Mouse (Mus musculus): ENCODE measurements at regions not wholly inside any gene's neighbourhood (a gene's known extent, or its start where the extent isn't known, plus 50 kb on each side); places are given as distances from the start of the nearest gene placed in this dataset.
A peak's percentile ranks its signal among the peaks of the same experiment; 100 is the strongest.
"Not testable (repeated sequence)": the region's sequence is repeated elsewhere in the genome, so short reads cannot be mapped to it uniquely, and the experiment has no call there.

DNA sequence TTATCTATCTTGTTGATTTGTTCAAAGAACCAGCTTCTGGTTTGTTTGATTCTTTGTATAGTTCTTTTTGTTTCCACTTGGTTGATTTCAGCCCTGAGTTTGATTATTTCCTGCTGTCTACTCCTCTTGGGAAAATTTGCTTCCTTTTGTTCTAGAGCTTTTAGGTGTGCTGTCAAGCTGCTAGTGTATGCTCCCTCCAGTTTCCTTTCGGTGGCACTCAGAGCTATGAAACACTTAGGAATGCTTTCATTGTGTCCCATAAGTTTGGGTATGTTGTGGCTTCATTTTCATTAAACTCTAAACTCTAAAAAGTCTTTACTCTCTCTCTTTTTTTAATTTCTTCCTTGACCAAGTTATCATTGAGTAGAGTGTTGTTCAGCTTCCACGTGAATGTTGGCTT lies 204.0 kb downstream of the Gm31371 start:
- not testable (repeated sequence) for H3K9ac ChIP-seq (replicated peaks; ENCODE audit: low read depth); H3K9me3 ChIP-seq (ENCODE audit: low read length); H3K4me3 ChIP-seq (ENCODE audit: low read depth, low read length); ATAC-seq; H3K4me2 ChIP-seq (replicated peaks; ENCODE audit: low read depth, low read length); H3K27ac ChIP-seq (ENCODE audit: low read length); H3K36me3 ChIP-seq (ENCODE audit: insufficient read depth, low read length); H3K27me3 ChIP-seq (replicated peaks; ENCODE audit: insufficient read depth, low read length); H3K4me1 ChIP-seq (ENCODE audit: insufficient read depth, low read depth, low read length); DNase-seq (ENCODE audit: low spot score)
- WGBS, result 77% methylated on average over 1 of the region's 2 CpGs

DNA sequence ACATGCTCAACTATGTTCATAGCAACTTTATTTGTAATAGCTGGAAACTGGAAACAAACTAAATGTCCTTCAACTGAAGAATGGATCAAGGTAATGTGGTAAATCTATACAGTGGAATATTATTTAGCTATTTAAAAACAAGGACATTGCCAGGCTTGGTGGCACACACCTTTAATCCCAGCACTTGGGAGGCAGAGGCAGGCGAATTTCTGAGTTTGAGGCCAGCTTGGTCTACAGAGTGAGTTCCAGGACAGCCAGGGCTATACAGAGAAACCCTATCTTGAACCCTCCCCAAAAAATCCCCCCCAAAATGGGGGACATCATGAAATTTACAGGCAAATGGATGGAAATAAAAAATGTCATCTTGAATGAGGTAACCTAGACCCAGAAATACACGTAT lies 213.6 kb downstream of the Gm31371 start:
- not testable (repeated sequence) for H3K27me3 ChIP-seq (replicated peaks; ENCODE audit: insufficient read depth, low read length); H3K4me3 ChIP-seq (ENCODE audit: low read depth, low read length); H3K9ac ChIP-seq (replicated peaks; ENCODE audit: low read depth); H3K36me3 ChIP-seq (ENCODE audit: insufficient read depth, low read length); H3K9me3 ChIP-seq (ENCODE audit: low read length); ATAC-seq; H3K27ac ChIP-seq (ENCODE audit: low read length); H3K4me1 ChIP-seq (ENCODE audit: insufficient read depth, low read depth, low read length); H3K4me2 ChIP-seq (replicated peaks; ENCODE audit: low read depth, low read length); DNase-seq (ENCODE audit: low spot score)
- WGBS, result 72% methylated on average over 2 of the region's 2 CpGs

DNA sequence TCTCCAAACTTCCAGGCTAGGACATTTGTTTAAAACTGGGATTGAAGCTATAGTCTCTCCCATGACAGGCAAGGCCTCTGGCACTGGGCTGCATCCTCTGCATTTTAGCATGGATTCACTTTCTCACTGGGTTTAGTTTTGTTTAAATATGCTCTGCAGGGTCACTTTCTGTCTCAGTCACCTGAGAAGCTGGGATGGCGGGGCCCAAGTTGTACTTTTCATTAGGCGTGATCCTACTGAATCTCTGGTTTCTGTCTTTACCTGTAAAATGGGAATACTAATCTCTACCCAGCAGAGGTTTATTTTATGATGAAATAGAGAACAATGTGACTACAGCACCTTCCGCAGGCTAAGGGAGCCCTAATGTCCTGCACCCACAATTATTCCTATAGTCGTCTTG lies 216.4 kb downstream of the Gm31371 start:
- WGBS, result 77% methylated on average over 4 of the region's 4 CpGs
- ATAC-seq; H3K36me3 ChIP-seq (ENCODE audit: insufficient read depth, low read length); H3K27ac ChIP-seq (ENCODE audit: low read length); DNase-seq (ENCODE audit: low spot score); H3K4me2 ChIP-seq (replicated peaks; ENCODE audit: low read depth, low read length); H3K4me1 ChIP-seq (ENCODE audit: insufficient read depth, low read depth, low read length); H3K27me3 ChIP-seq (replicated peaks; ENCODE audit: insufficient read depth, low read length); H3K9me3 ChIP-seq (ENCODE audit: low read length); H3K4me3 ChIP-seq (ENCODE audit: low read depth, low read length); H3K9ac ChIP-seq (replicated peaks; ENCODE audit: low read depth): not testable (repeated sequence)

DNA sequence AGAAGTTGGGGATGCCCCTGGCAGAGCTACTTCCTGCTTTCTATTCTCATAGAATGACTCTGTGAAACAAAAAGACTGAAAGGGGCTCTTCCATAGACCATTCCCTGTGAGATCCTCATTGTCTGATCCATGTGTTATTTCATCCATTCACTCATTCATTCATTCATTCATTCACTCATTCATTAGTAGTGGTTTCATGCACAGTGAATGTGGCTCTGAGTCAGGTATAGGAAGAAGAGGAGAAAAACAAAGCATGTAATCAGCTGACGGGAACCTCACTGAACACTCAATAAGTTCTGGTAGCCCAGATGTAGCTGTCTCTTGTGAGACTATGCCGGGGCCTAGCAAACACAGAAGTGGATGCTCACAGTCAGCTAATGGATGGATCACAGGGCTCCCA lies 217.0 kb downstream of the Gm31371 start:
- 90% methylated on average over 2 of the region's 2 CpGs for WGBS
- H3K27me3 ChIP-seq (replicated peaks; ENCODE audit: insufficient read depth, low read length); H3K9me3 ChIP-seq (ENCODE audit: low read length); H3K36me3 ChIP-seq (ENCODE audit: insufficient read depth, low read length); H3K27ac ChIP-seq (ENCODE audit: low read length); H3K4me2 ChIP-seq (replicated peaks; ENCODE audit: low read depth, low read length); H3K9ac ChIP-seq (replicated peaks; ENCODE audit: low read depth); ATAC-seq; H3K4me1 ChIP-seq (ENCODE audit: insufficient read depth, low read depth, low read length); DNase-seq (ENCODE audit: low spot score); H3K4me3 ChIP-seq (ENCODE audit: low read depth, low read length): not testable (repeated sequence)

DNA sequence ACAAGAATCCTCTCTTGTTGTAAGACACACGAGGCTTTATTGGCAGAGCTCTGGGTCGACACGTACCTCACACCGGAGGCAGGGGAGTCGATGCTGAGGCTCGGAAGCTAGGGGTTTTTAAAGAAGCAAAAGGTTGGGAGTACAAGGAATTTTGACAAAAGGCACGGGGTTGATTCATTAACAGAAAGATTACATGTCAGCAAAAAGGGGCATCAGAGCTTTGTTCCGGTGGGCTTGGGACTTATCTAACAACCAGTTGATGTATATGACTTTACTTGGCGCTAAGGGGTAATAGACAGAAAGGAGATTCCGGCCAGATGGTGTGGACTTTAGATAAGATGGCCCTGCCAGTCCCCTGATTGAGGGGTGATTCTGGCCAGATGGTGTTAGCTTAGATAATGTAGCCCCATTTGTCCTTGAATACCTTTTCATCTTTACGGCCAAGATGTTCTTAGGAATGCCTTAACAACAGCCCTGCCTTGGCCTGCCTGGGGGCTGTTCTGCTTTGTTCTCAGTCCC lies 218.3 kb downstream of the Gm31371 start:
- H3K9me3 ChIP-seq (ENCODE audit: low read length); H3K27ac ChIP-seq (ENCODE audit: low read length); H3K4me1 ChIP-seq (ENCODE audit: insufficient read depth, low read depth, low read length); DNase-seq (ENCODE audit: low spot score); H3K4me3 ChIP-seq (ENCODE audit: low read depth, low read length); ATAC-seq; H3K36me3 ChIP-seq (ENCODE audit: insufficient read depth, low read length); H3K4me2 ChIP-seq (replicated peaks; ENCODE audit: low read depth, low read length); H3K27me3 ChIP-seq (replicated peaks; ENCODE audit: insufficient read depth, low read length); H3K9ac ChIP-seq (replicated peaks; ENCODE audit: low read depth): not testable (repeated sequence)
- WGBS, result 92% methylated on average over 8 of the region's 11 CpGs

DNA sequence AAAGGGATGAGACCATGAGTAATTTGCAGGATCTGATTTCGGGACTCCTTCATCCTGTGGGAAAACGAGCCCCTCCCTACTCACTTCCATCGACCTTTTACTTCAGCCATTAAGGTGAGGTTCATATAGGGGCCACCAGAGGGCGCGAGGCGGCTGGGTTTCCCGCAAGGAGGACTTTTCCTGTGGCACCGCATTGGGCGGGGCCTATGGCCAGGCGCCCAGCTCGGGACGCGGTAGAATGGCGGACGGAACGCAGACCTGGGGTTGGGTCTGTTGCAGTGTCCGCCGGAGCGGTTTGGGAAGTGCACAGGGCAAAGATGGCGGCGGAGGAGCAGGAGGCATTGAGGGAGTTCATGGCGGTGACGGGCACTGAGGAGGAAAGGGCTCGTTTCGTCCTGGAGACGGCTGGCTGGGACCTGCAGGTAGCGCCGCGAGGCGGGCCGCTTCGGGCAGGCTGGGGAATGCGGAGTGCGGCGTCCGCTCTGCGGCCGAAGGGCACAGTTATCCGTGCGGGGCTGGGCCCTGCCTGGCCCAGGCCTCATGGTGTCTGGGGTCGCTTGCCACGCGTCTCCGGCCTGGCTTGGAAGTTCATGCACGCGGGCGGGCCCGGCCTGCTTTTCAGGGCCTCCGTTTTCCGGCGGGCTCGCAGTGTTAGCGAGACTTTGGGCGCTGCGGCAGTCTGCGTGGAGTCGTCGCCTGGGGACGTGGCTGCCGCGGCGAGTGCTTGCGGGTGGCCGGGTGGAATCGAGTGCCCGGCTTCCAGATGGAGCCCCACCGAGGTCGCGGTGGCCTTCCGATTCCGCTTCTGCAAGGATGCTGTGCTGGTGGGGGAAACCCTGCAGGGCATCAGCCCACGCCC lies 219.1 kb downstream of the Gm31371 start:
- Histone ChIP-seq H3K4me2 (replicated peaks; ENCODE audit: low read depth, low read length) (peak overlapping the region; percentile 47), H3K4me3 (ENCODE audit: low read depth, low read length) (peak overlapping the region; percentile 58)
- 9% methylated on average over 54 of the region's 72 CpGs for WGBS

DNA sequence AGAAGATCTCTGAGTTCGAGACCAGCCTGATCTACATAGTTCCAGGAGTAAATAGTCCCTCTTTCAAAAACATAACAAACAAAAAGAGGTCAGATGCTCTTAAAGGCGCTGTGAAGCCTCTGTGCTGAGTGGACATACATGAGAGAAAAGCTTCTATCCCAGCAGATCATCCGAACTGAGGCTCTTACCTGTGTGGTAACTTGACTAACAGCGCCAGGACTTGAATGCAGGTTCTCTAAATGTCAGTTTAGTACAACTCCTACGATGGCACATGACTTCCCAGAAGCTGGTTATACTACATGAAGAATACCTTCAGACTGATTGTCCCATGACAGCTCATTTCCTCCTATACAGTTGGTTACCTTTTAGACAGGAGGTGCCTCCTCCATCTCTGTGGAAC lies 220.4 kb downstream of the Gm31371 start:
- H3K4me2 ChIP-seq (replicated peaks; ENCODE audit: low read depth, low read length); H3K4me3 ChIP-seq (ENCODE audit: low read depth, low read length); H3K36me3 ChIP-seq (ENCODE audit: insufficient read depth, low read length); H3K27ac ChIP-seq (ENCODE audit: low read length); DNase-seq (ENCODE audit: low spot score); H3K9ac ChIP-seq (replicated peaks; ENCODE audit: low read depth); ATAC-seq; H3K4me1 ChIP-seq (ENCODE audit: insufficient read depth, low read depth, low read length); H3K9me3 ChIP-seq (ENCODE audit: low read length); H3K27me3 ChIP-seq (replicated peaks; ENCODE audit: insufficient read depth, low read length): not testable (repeated sequence)
- 84% methylated on average over 5 of the region's 5 CpGs for WGBS

More for the DNA sequence above, 219.1 kb downstream of the Gm31371 start:
- H3K27ac ChIP-seq (ENCODE audit: low read length); H3K4me1 ChIP-seq (ENCODE audit: insufficient read depth, low read depth, low read length); DNase-seq (ENCODE audit: low spot score); H3K27me3 ChIP-seq (replicated peaks; ENCODE audit: insufficient read depth, low read length); H3K36me3 ChIP-seq (ENCODE audit: insufficient read depth, low read length); H3K9me3 ChIP-seq (ENCODE audit: low read length): not testable (repeated sequence)
- peak; percentile 100 for ATAC-seq
- peak overlapping the region; percentile 72 for H3K9ac ChIP-seq (replicated peaks; ENCODE audit: low read depth)
- peak; percentile 70 for TF ChIP-seq CTCF (IDR thresholded peaks at IDR 0.05)

DNA sequence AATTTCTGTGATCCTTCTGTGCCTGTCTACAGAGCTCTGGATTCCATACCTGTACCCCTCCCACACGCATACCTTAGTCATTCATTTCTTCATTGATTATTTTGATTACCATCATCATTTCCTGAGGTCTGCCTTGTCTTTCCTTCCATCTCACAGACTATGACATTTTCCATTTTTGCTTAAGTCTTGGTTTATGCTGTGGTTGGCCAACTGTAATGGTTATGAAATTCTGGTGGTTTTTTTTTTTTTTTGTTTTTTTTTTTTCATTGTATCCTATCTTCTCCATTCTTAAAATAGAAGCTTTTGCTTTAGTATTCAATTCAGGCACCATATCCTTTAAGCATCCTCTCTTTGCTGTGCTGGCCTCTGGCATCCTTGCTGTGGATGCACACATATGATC lies 227.4 kb downstream of the Gm15319 start:
- H3K27ac ChIP-seq (ENCODE audit: low read length); H3K4me1 ChIP-seq (ENCODE audit: insufficient read depth, low read depth, low read length); H3K9ac ChIP-seq (replicated peaks; ENCODE audit: low read depth); ATAC-seq; H3K9me3 ChIP-seq (ENCODE audit: low read length); DNase-seq (ENCODE audit: low spot score); H3K36me3 ChIP-seq (ENCODE audit: insufficient read depth, low read length); H3K27me3 ChIP-seq (replicated peaks; ENCODE audit: insufficient read depth, low read length); H3K4me2 ChIP-seq (replicated peaks; ENCODE audit: low read depth, low read length); H3K4me3 ChIP-seq (ENCODE audit: low read depth, low read length): not testable (repeated sequence)
- no CpG with 5 or more reads among the region's 1 CpGs for WGBS

DNA sequence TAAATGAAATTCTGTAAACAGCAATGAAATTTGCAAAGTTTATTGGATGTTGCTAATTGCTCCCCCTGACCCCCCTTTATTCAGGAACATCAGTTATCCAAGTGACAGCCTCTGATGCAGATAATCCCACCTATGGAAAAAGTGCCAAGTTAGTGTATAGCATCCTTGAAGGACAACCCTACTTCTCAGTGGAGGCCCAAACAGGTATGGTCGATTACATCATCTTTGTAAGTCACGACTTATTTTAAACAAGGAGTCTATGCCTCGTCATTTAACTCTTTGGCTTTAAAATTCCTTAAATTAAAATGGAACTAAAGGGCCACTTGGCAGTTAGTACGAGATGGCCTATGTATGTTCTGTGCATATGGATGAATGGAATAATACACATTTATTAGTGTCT lies 217.6 kb downstream of the Gm15319 start:
- not testable (repeated sequence) for H3K4me2 ChIP-seq (replicated peaks; ENCODE audit: low read depth, low read length); H3K4me3 ChIP-seq (ENCODE audit: low read depth, low read length); H3K9me3 ChIP-seq (ENCODE audit: low read length); DNase-seq (ENCODE audit: low spot score); H3K9ac ChIP-seq (replicated peaks; ENCODE audit: low read depth); H3K27me3 ChIP-seq (replicated peaks; ENCODE audit: insufficient read depth, low read length); ATAC-seq; H3K4me1 ChIP-seq (ENCODE audit: insufficient read depth, low read depth, low read length); H3K27ac ChIP-seq (ENCODE audit: low read length); H3K36me3 ChIP-seq (ENCODE audit: insufficient read depth, low read length)
- 74% methylated on average over 4 of the region's 4 CpGs for WGBS

Data from lung, postnatal 0 days (tissue).